Mouse (Mus musculus): ENCODE measurements around the gene 4930455H04Rik. TPM values are rescaled to one million over a fixed set of nuclear protein-coding genes. Genes with fewer than 3 reads are reported as not detected.
A peak's percentile ranks its signal among the peaks of the same experiment; 100 is the strongest.

Gene 4930455H04Rik
- total and polyA plus RNA-seq, 2 experiments from 2014 or later = not detected

- TF ChIP-seq EP300 (IDR thresholded peaks at IDR 0.05; ENCODE audit: low read depth) = no peak
- no peak for TF ChIP-seq CTCF (IDR thresholded peaks at IDR 0.05; ENCODE audit: low read depth)
- H3K4me3 ChIP-seq (ENCODE audit: low read depth, low read length) = no peak overlapping the region
- peaks cover 7% of the 10 kb centered on the region for H3K36me3 ChIP-seq (replicated peaks; ENCODE audit: control insufficient read depth, insufficient read depth, low read length)
- ATAC-seq (ENCODE audit: insufficient read depth, low read depth) (no peak), DNase-seq (ENCODE audit: low spot score) (no peak)
- no peaks in the 10 kb centered on the region for H3K27me3 ChIP-seq (ENCODE audit: control insufficient read depth, insufficient read depth, low read length)
- 76% methylated on average over 4 of the region's 4 CpGs for WGBS
- H3K9me3 ChIP-seq (replicated peaks; ENCODE audit: control insufficient read depth, low read length) = 0 out of 2 replicates have a peak, but pooled peaks cover 5% of the 10 kb centered on the region
- H3K9ac ChIP-seq (replicated peaks; ENCODE audit: low read depth, low read length) = no peak overlapping the region
- H3K4me1 ChIP-seq (ENCODE audit: control insufficient read depth, insufficient read depth) = peaks cover 11% of the 10 kb centered on the region; the same call in 1 of the 2 replicates
- no peak overlapping the region for H3K4me2 ChIP-seq (ENCODE audit: low read depth, low read length)
- no peak overlapping the region for H3K27ac ChIP-seq (ENCODE audit: low read depth)
These were observed 31.0 kb upstream of the 4930455H04Rik start for GRCm38 (mm10) chr3:116936934-116937691.

DNA sequence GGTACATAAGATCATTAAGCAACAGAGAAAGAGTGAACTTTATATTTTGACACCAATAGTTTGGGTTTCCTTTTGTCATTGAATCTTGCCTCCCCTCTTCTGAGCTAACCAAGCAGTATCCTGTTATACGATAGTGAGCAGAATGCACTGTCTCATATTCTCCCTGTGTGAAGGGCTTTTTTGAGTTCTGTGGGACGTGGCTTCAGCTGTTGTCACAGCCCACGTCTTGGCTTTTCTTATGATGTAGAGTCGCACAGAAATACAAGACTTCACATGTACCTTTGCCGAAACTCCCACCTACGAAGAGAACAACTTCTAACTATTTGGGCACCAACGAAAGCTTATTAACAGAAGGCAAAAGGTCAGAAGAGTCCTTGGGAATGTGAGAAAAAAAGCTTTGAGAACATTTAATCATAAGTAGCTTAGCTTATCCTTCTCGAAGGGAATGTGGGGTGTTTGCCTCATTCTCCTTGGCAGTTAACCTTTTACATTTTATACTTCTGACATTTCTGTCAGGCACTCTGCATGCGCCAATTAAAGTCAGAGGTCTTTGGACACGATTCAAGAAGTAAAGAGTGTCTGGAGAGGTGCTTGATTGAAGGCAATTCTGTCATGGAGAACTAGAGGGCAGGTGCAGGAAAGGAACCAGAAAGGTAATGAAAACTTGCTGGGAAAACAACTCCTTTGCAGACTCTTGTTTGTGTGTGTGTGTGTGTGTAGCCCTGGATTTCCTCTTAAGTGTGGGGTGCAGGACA is 27.1 kb upstream of the 4930455H04Rik start:
- H3K36me3 ChIP-seq (replicated peaks; ENCODE audit: control insufficient read depth, insufficient read depth, low read length) = peaks cover 7% of the 10 kb centered on the region
- WGBS = 44% methylated on average over 10 of the region's 10 CpGs
- no peaks in the 10 kb centered on the region for H3K27me3 ChIP-seq (ENCODE audit: control insufficient read depth, insufficient read depth, low read length)
- TF ChIP-seq CTCF (IDR thresholded peaks at IDR 0.05; ENCODE audit: low read depth) (no peak), EP300 (IDR thresholded peaks at IDR 0.05; ENCODE audit: low read depth) (no peak)
- ATAC-seq (ENCODE audit: insufficient read depth, low read depth) (peak; percentile 28; the same call in 1 of the 2 replicates), DNase-seq (ENCODE audit: low spot score) (peak; percentile 55)
- no peak overlapping the region for H3K4me2 ChIP-seq (ENCODE audit: low read depth, low read length)
- H3K4me3 ChIP-seq (ENCODE audit: low read depth, low read length) = no peak overlapping the region
- H3K9me3 ChIP-seq (replicated peaks; ENCODE audit: control insufficient read depth, low read length) = 0 out of 2 replicates have a peak, but pooled peaks cover 5% of the 10 kb centered on the region
- H3K27ac ChIP-seq (ENCODE audit: low read depth) = peak overlapping the region; percentile 64
- no peak overlapping the region; the same call in 1 of the 2 replicates for H3K9ac ChIP-seq (replicated peaks; ENCODE audit: low read depth, low read length)
- H3K4me1 ChIP-seq (ENCODE audit: control insufficient read depth, insufficient read depth) = peaks cover 16% of the 10 kb centered on the region

DNA sequence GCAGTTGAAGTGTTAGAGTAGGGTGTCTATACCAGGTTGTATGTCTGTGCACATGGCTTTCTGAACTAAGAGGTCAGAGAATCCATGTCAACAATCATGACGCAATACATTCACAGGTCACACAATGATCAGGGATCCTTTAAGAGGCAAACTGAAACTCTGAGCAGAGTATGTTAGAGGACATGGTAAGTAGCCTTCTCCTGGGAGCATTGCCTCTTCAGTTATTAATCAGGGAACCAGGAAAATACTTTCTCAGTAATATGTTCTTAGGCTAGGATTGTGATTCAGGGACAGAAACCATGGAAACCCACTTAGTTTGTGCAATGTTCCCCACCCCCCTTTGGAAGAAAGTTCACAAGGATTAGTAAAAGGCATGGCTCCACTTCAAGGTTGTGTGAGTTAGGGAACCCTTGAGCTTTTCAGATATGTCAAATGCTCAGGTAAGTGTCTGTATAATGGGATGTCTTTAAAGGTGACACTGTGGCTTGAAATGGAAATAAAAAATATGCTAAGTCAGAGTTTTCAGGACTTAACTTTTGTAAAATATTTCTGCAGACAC is 26.4 kb upstream of the 4930455H04Rik start:
- ATAC-seq (ENCODE audit: insufficient read depth, low read depth) = no peak

DNA sequence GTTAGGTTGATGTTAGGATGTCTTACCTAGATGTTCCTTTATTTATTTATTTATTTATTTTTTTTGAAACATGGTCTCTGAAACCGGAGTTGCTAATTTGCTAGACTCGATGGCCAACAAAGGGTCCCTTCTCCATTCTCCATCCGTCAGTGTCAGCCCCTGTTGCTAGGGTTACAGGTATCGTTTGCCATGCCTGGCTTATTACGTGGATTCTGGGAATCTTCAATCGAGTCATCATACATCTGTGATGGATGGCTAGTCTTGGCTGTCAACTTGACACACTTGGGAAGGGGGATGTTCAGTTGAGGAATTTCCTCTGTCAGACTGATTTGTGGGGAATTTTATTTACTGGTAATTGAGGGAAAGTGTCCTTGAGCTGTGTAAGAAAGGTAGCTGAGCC is 25.3 kb upstream of the 4930455H04Rik start:
- no peaks in the 10 kb centered on the region for H3K27me3 ChIP-seq (ENCODE audit: control insufficient read depth, insufficient read depth, low read length)
- peaks cover 16% of the 10 kb centered on the region for H3K4me1 ChIP-seq (ENCODE audit: control insufficient read depth, insufficient read depth)
- no peak for DNase-seq (ENCODE audit: low spot score)
- H3K9ac ChIP-seq (replicated peaks; ENCODE audit: low read depth, low read length) = no peak overlapping the region
- H3K4me2 ChIP-seq (ENCODE audit: low read depth, low read length) = no peak overlapping the region
- ATAC-seq (ENCODE audit: insufficient read depth, low read depth) = no peak
- H3K9me3 ChIP-seq (replicated peaks; ENCODE audit: control insufficient read depth, low read length) = 0 out of 2 replicates have a peak, but pooled peaks cover 5% of the 10 kb centered on the region
- H3K4me3 ChIP-seq (ENCODE audit: low read depth, low read length) = no peak overlapping the region
- no peak for TF ChIP-seq CTCF (IDR thresholded peaks at IDR 0.05; ENCODE audit: low read depth)
- no peak for TF ChIP-seq EP300 (IDR thresholded peaks at IDR 0.05; ENCODE audit: low read depth)
- 84% methylated on average over 6 of the region's 6 CpGs for WGBS
- peak overlapping the region; percentile 80 for H3K27ac ChIP-seq (ENCODE audit: low read depth)
- H3K36me3 ChIP-seq (replicated peaks; ENCODE audit: control insufficient read depth, insufficient read depth, low read length) = peaks cover 19% of the 10 kb centered on the region

More for the DNA sequence above, 26.4 kb upstream of the 4930455H04Rik start:
- Histone ChIP-seq H3K27me3 (ENCODE audit: control insufficient read depth, insufficient read depth, low read length) (no peaks in the 10 kb centered on the region), H3K4me3 (ENCODE audit: low read depth, low read length) (no peak overlapping the region), H3K4me1 (ENCODE audit: control insufficient read depth, insufficient read depth) (peaks cover 16% of the 10 kb centered on the region), H3K36me3 (replicated peaks; ENCODE audit: control insufficient read depth, insufficient read depth, low read length) (peaks cover 10% of the 10 kb centered on the region), H3K27ac (ENCODE audit: low read depth) (peak overlapping the region; percentile 64), H3K4me2 (ENCODE audit: low read depth, low read length) (no peak overlapping the region), H3K9ac (replicated peaks; ENCODE audit: low read depth, low read length) (no peak overlapping the region), H3K9me3 (replicated peaks; ENCODE audit: control insufficient read depth, low read length) (0 out of 2 replicates have a peak, but pooled peaks cover 5% of the 10 kb centered on the region)
- TF ChIP-seq EP300 (IDR thresholded peaks at IDR 0.05; ENCODE audit: low read depth) (no peak), CTCF (IDR thresholded peaks at IDR 0.05; ENCODE audit: low read depth) (no peak)
- WGBS = 62% methylated on average over 1 of the region's 1 CpGs
- DNase-seq (ENCODE audit: low spot score) = no peak

DNA sequence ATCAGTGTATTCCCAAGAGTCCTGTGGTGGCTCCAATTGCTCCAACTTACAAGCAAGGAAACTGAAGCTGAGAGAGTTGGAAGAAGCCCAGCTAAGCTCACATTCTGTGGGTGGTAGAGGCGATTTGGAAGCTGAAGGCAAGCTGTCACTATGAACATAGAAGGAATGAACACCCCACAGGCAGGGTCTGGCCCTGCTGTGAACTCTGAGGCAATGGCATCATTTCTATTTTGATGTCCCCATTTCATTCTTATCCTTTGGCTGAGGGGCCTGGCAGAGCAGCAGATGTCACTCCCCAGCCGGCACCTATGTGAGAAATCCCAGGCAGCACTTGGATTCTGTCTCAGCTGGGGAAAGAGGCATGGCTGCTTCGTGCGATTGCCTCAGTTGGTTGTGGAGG is 24.6 kb upstream of the 4930455H04Rik start:
- TF ChIP-seq CTCF (IDR thresholded peaks at IDR 0.05; ENCODE audit: low read depth) (no peak), EP300 (IDR thresholded peaks at IDR 0.05; ENCODE audit: low read depth) (peak; percentile 55; the same call in 1 of the 2 replicates)
- ATAC-seq (ENCODE audit: insufficient read depth, low read depth) = peak; percentile 92
- H3K27me3 ChIP-seq (ENCODE audit: control insufficient read depth, insufficient read depth, low read length) = no peaks in the 10 kb centered on the region
- H3K4me3 ChIP-seq (ENCODE audit: low read depth, low read length) = no peak overlapping the region
- DNase-seq (ENCODE audit: low spot score) = peak; percentile 78
- peaks cover 21% of the 10 kb centered on the region for H3K36me3 ChIP-seq (replicated peaks; ENCODE audit: control insufficient read depth, insufficient read depth, low read length)
- H3K9me3 ChIP-seq (replicated peaks; ENCODE audit: control insufficient read depth, low read length) = 0 out of 2 replicates have a peak, but pooled peaks cover 1% of the 10 kb centered on the region
- peak overlapping the region; percentile 80 for H3K27ac ChIP-seq (ENCODE audit: low read depth)
- H3K4me1 ChIP-seq (ENCODE audit: control insufficient read depth, insufficient read depth) = peaks cover 16% of the 10 kb centered on the region
- 20% methylated on average over 4 of the region's 4 CpGs for WGBS
- no peak overlapping the region for H3K9ac ChIP-seq (replicated peaks; ENCODE audit: low read depth, low read length)
- H3K4me2 ChIP-seq (ENCODE audit: low read depth, low read length) = no peak overlapping the region
